Mouse (Mus musculus): ENCODE results near the gene Slc35b2. TPM values are rescaled to one million over a fixed set of nuclear protein-coding genes. Genes with fewer than 3 reads are reported as not detected.
A peak's percentile ranks its signal among the peaks of the same experiment; 100 is the strongest.

Slc35b2 gene
- polyA plus RNA-seq, 1 experiment from 2014 or later = 86.5 TPM

- Histone ChIP-seq H3K4me2 (peak overlapping the region; percentile 55), H3K36me3 (peaks cover 28% of the 10 kb centered on the region), H3K27ac (no peak overlapping the region), H3K9me3 (no peaks in the 10 kb centered on the region), H3K4me3 (peak overlapping the region; percentile 86), H3K4me1 (replicated peaks) (peaks cover 63% of the 10 kb centered on the region), H3K9ac (peak overlapping the region; percentile 58; the same call in 1 of the 2 replicates), H3K27me3 (peaks cover 56% of the 10 kb centered on the region)
- no peak for ATAC-seq (ENCODE audit: low FRiP score)
- 78% methylated on average over 5 of the region's 5 CpGs for WGBS
Measured at GRCm38 (mm10) chr17:45547461-45548190, 16.0 kb upstream of the Slc35b2 start.

- peak overlapping the region; percentile 95 for H3K27ac ChIP-seq
- peaks cover 28% of the 10 kb centered on the region for H3K36me3 ChIP-seq
- H3K4me1 ChIP-seq (replicated peaks) = peaks cover 55% of the 10 kb centered on the region
- H3K9ac ChIP-seq = peak overlapping the region; percentile 98
- peak; percentile 66 for ATAC-seq (ENCODE audit: low FRiP score)
- peaks cover 50% of the 10 kb centered on the region for H3K27me3 ChIP-seq
- no peaks in the 10 kb centered on the region for H3K9me3 ChIP-seq
- H3K4me2 ChIP-seq = peak overlapping the region; percentile 55
- H3K4me3 ChIP-seq = peak overlapping the region; percentile 86
- WGBS = 2% methylated on average over 46 of the region's 68 CpGs
Measured at GRCm38 (mm10) chr17:45548541-45549512, 14.8 kb upstream of the Slc35b2 start.

GRCm38 (mm10) chr17:45549617-45550181, 14.0 kb upstream of the Slc35b2 start, which contains the start of gene Tmem151b:
Gene Tmem151b, minus strand, starts transcription at chr17:45549677.
- no peaks in the 10 kb centered on the region for H3K9me3 ChIP-seq
- peaks cover 48% of the 10 kb centered on the region for H3K27me3 ChIP-seq
- H3K4me3 ChIP-seq = peak within 1 kb of the TSS; percentile 86
- under 1% methylated on average over 17 of the region's 29 CpGs for WGBS
- peak within 1 kb of the TSS; percentile 55 for H3K4me2 ChIP-seq
- H3K9ac ChIP-seq = peak within 1 kb of the TSS; percentile 98
- H3K4me1 ChIP-seq (replicated peaks) = peaks cover 47% of the 10 kb centered on the region
- peaks cover 24% of the 10 kb centered on the region for H3K36me3 ChIP-seq
- peak; percentile 47 for ATAC-seq (ENCODE audit: low FRiP score)
- H3K27ac ChIP-seq = peak within 1 kb of the TSS; percentile 95

- no peak for ATAC-seq (ENCODE audit: low FRiP score)
- Histone ChIP-seq H3K4me2 (peak overlapping the region; percentile 55), H3K36me3 (peaks cover 19% of the 10 kb centered on the region), H3K27ac (peak overlapping the region; percentile 23), H3K4me3 (peak overlapping the region; percentile 86; the same call in 1 of the 2 replicates), H3K27me3 (peaks cover 45% of the 10 kb centered on the region), H3K9ac (peak overlapping the region; percentile 98; the same call in 1 of the 2 replicates), H3K4me1 (replicated peaks) (peaks cover 41% of the 10 kb centered on the region), H3K9me3 (no peaks in the 10 kb centered on the region)
- WGBS = 41% methylated on average over 5 of the region's 5 CpGs
Measured at GRCm38 (mm10) chr17:45550253-45550652, 13.4 kb upstream of the Slc35b2 start.

- WGBS = 50% methylated on average over 7 of the region's 7 CpGs
- H3K27ac ChIP-seq = no peak overlapping the region
Measured at GRCm38 (mm10) chr17:45551249-45551796, 12.4 kb upstream of the Slc35b2 start.

GRCm38 (mm10) chr17:45551816-45552451, 11.7 kb upstream of the Slc35b2 start:
- Histone ChIP-seq H3K27me3 (peaks cover 38% of the 10 kb centered on the region), H3K27ac (no peak overlapping the region), H3K36me3 (peaks cover 4% of the 10 kb centered on the region), H3K4me1 (replicated peaks) (peaks cover 40% of the 10 kb centered on the region), H3K9ac (no peak overlapping the region), H3K9me3 (no peaks in the 10 kb centered on the region), H3K4me3 (no peak overlapping the region), H3K4me2 (no peak overlapping the region)
- WGBS = 6% methylated on average over 8 of the region's 8 CpGs
- ATAC-seq (ENCODE audit: low FRiP score) = no peak

More at GRCm38 (mm10) chr17:45551249-45551796, 12.4 kb upstream of the Slc35b2 start:
- Histone ChIP-seq H3K9ac (no peak overlapping the region), H3K4me2 (no peak overlapping the region), H3K36me3 (peaks cover 10% of the 10 kb centered on the region), H3K4me1 (replicated peaks) (peaks cover 38% of the 10 kb centered on the region), H3K27me3 (peaks cover 38% of the 10 kb centered on the region), H3K9me3 (no peaks in the 10 kb centered on the region), H3K4me3 (no peak overlapping the region)
- ATAC-seq (ENCODE audit: low FRiP score) = no peak

- no peak overlapping the region for H3K27ac ChIP-seq
- peaks cover 34% of the 10 kb centered on the region for H3K4me1 ChIP-seq (replicated peaks)
- H3K36me3 ChIP-seq = no peaks in the 10 kb centered on the region
- H3K9ac ChIP-seq = no peak overlapping the region
- WGBS = 89% methylated on average over 3 of the region's 3 CpGs
- H3K4me3 ChIP-seq = no peak overlapping the region
- no peak overlapping the region for H3K4me2 ChIP-seq
- no peak for ATAC-seq (ENCODE audit: low FRiP score)
- peaks cover 28% of the 10 kb centered on the region for H3K27me3 ChIP-seq
- no peaks in the 10 kb centered on the region for H3K9me3 ChIP-seq
Measured at GRCm38 (mm10) chr17:45553065-45553464, 10.6 kb upstream of the Slc35b2 start.

- 58% methylated on average over 1 of the region's 1 CpGs for WGBS
- Histone ChIP-seq H3K36me3 (no peaks in the 10 kb centered on the region), H3K9ac (no peak overlapping the region), H3K4me1 (replicated peaks) (peaks cover 32% of the 10 kb centered on the region), H3K9me3 (no peaks in the 10 kb centered on the region), H3K27me3 (peaks cover 25% of the 10 kb centered on the region), H3K4me3 (no peak overlapping the region), H3K4me2 (no peak overlapping the region), H3K27ac (no peak overlapping the region)
- ATAC-seq (ENCODE audit: low FRiP score) = no peak
Measured at GRCm38 (mm10) chr17:45554420-45554819, 9.3 kb upstream of the Slc35b2 start.

- H3K27me3 ChIP-seq = peaks cover 24% of the 10 kb centered on the region
Measured at GRCm38 (mm10) chr17:45555452-45556106, 8.1 kb upstream of the Slc35b2 start, which contains the start of gene Nfkbie. Gene Nfkbie, plus strand, starts transcription at chr17:45555703.

GRCm38 (mm10) chr17:45556107-45556489, 7.6 kb upstream of the Slc35b2 start:
- no peak for ATAC-seq (ENCODE audit: low FRiP score)
- WGBS = 3% methylated on average over 14 of the region's 14 CpGs
- Histone ChIP-seq H3K27me3 (peaks cover 22% of the 10 kb centered on the region), H3K27ac (0 out of 2 replicates have a peak overlapping the region, but pooled peaks have one; percentile 13), H3K4me2 (peak overlapping the region; percentile 96), H3K9ac (peak overlapping the region; percentile 85), H3K4me1 (replicated peaks) (peaks cover 24% of the 10 kb centered on the region), H3K36me3 (no peaks in the 10 kb centered on the region), H3K9me3 (no peaks in the 10 kb centered on the region), H3K4me3 (peak overlapping the region; percentile 58)

More at GRCm38 (mm10) chr17:45555452-45556106, 8.1 kb upstream of the Slc35b2 start, which contains the start of gene Nfkbie:
- no peaks in the 10 kb centered on the region for H3K36me3 ChIP-seq
- peak within 1 kb of the TSS; percentile 96 for H3K4me2 ChIP-seq
- H3K9me3 ChIP-seq = no peaks in the 10 kb centered on the region
- WGBS = under 1% methylated on average over 45 of the region's 45 CpGs
- H3K4me1 ChIP-seq (replicated peaks) = peaks cover 24% of the 10 kb centered on the region
- peak within 1 kb of the TSS; percentile 85 for H3K9ac ChIP-seq
- ATAC-seq (ENCODE audit: low FRiP score) = peak; percentile 63
- 0 out of 2 replicates have a peak within 1 kb of the TSS, but pooled peaks have one; percentile 13 for H3K27ac ChIP-seq
- peak within 1 kb of the TSS; percentile 58 for H3K4me3 ChIP-seq

Data from hindbrain, embryonic 13.5 days (tissue).